Mouse (Mus musculus): ENCODE results near the gene Jund.

The Jund gene

GRCm38 (mm10) chr8:70675336-70675735, 23.4 kb upstream of the Jund start:
- DNase-seq = peak; percentile 49

GRCm38 (mm10) chr8:70677451-70678080, 21.2 kb upstream of the Jund start:
- no peak for DNase-seq

- DNase-seq = no peak
Measured at GRCm38 (mm10) chr8:70678679-70679078, 20.1 kb upstream of the Jund start.

GRCm38 (mm10) chr8:70679404-70679803, 19.3 kb upstream of the Jund start:
- no peak for DNase-seq

GRCm38 (mm10) chr8:70680039-70680438, 18.7 kb upstream of the Jund start:
- no peak for DNase-seq

- DNase-seq = no peak
Measured at GRCm38 (mm10) chr8:70681410-70681809, 17.3 kb upstream of the Jund start.

- peak; percentile 93 for DNase-seq
Measured at GRCm38 (mm10) chr8:70682193-70682592, 16.6 kb upstream of the Jund start.

GRCm38 (mm10) chr8:70682692-70683091, 16.1 kb upstream of the Jund start:
- no peak for DNase-seq

- DNase-seq = no peak
Measured at GRCm38 (mm10) chr8:70684291-70684690, 14.5 kb upstream of the Jund start.

- peak; percentile 87 for DNase-seq
Measured at GRCm38 (mm10) chr8:70687576-70687975, 11.2 kb upstream of the Jund start.

- DNase-seq = no peak
Measured at GRCm38 (mm10) chr8:70688136-70688535, 10.6 kb upstream of the Jund start.

- no peak for DNase-seq
Measured at GRCm38 (mm10) chr8:70689892-70690390, 8.8 kb upstream of the Jund start.

GRCm38 (mm10) chr8:70691230-70691629, 7.5 kb upstream of the Jund start:
- no peak for DNase-seq

- no peak for DNase-seq
Measured at GRCm38 (mm10) chr8:70691727-70692231, 7.0 kb upstream of the Jund start.

- DNase-seq = no peak
Measured at GRCm38 (mm10) chr8:70693636-70694035, 5.1 kb upstream of the Jund start.

- DNase-seq = peak; percentile 70
Measured at GRCm38 (mm10) chr8:70695318-70696018, 3.3 kb upstream of the Jund start.

- DNase-seq = peak; percentile 85
Measured at GRCm38 (mm10) chr8:70696019-70696885, 2.5 kb upstream of the Jund start.

- no peak for DNase-seq
Measured at GRCm38 (mm10) chr8:70696946-70697345, 1.8 kb upstream of the Jund start.

- DNase-seq = no peak
Measured at GRCm38 (mm10) chr8:70697366-70698250, 1.1 kb upstream of the Jund start.

- peak; percentile 70 for DNase-seq
Measured at GRCm38 (mm10) chr8:70699116-70699833, 526 bp downstream of the Jund start.

GRCm38 (mm10) chr8:70699834-70700554, 1.2 kb downstream of the Jund start:
- DNase-seq = peak; percentile 87
